In genomic region chr10:85446700-85447099, GRCm38 (mm10) we compare ENCODE assay signal across 23 mouse cellular contexts.
DNase-seq lines count a peak whose midpoint lies in the region; ATAC-seq and TF ChIP-seq lines count a peak whose summit lies in the region.
"Had no signal": no experiment of that assay in that cellular context is flagged by ENCODE, and none has a peak within 500 bp of the region (broad histone marks: within the 10 kb centered on the region; RNA-seq: fewer than 3 reads in every experiment).

No protein-coding gene starts in this region.

- 0 out of 2 replicates have a peak, but pooled peaks have one; percentile 13 for ATAC-seq in forebrain, embryonic 13.5 days
- no peak for ATAC-seq in forebrain, embryonic 15.5 days (replicated peaks)
- ATAC-seq: activated CD4-positive, CD25-positive, alpha-beta regulatory T cell, adult 4 months; CD4-positive, CD25-positive, alpha-beta regulatory T cell, adult 4 months; forebrain, embryonic 14.5 days; forebrain, postnatal 0 days had no signal

- peak; percentile 71 to 80 for DNase-seq in cerebellum, postnatal 10 days
- no peak for DNase-seq in cerebellum, adult 18-20 months
- peak; percentile 62 for DNase-seq in left cerebral cortex, postnatal 4 days
- DNase-seq in left cerebral cortex, adult 18-20 months (ENCODE audit: low spot score in 2 of 2) = no peak
- peak; percentile 51 for DNase-seq in brain, embryonic 14.5 days (ENCODE audit: low read depth)
- DNase-seq: adrenal gland, adult 8-10 months; B cell, adult 2 months; cerebellum, adult 11-12 months; cerebellum, adult 8-10 months; cerebellum, adult 9-11 months; cerebellum, postnatal 36 days; embryo, embryonic 11 days; forebrain, postnatal 0 days had no signal

- no peak for TF ChIP-seq POLR2A in brain, embryonic 14.5 days (IDR thresholded peaks at IDR 0.05; ENCODE audit: borderline replicate concordance, extremely low read depth, insufficient read depth, insufficient read length, poor library complexity, severe bottlenecking)

- no peaks in the 10 kb centered on the region for H3K9me3 ChIP-seq in forebrain, embryonic 13.5 days (replicated peaks)
- H3K9me3 ChIP-seq in forebrain, embryonic 15.5 days = no peaks in the 10 kb centered on the region
- H3K9me3 ChIP-seq: embryonic facial prominence, embryonic 13.5 days; embryonic facial prominence, embryonic 15.5 days had no signal

- peaks cover 12% of the 10 kb centered on the region for H3K27me3 ChIP-seq in forebrain, embryonic 13.5 days
- H3K27me3 ChIP-seq in forebrain, embryonic 15.5 days = no peaks in the 10 kb centered on the region
- H3K27me3 ChIP-seq: CH12.LX; embryonic facial prominence, embryonic 13.5 days; embryonic facial prominence, embryonic 15.5 days; Patski had no signal

- no peak overlapping the region for H3K4me2 ChIP-seq in forebrain, embryonic 13.5 days
- no peak overlapping the region for H3K4me2 ChIP-seq in forebrain, embryonic 15.5 days (replicated peaks)
- H3K4me2 ChIP-seq: embryonic facial prominence, embryonic 13.5 days; embryonic facial prominence, embryonic 15.5 days had no signal

- H3K4me3 ChIP-seq in forebrain, embryonic 13.5 days = no peak overlapping the region
- no peak overlapping the region for H3K4me3 ChIP-seq in forebrain, embryonic 15.5 days
- H3K4me3 ChIP-seq: embryonic facial prominence, embryonic 13.5 days; embryonic facial prominence, embryonic 15.5 days had no signal

- intact Hi-C loops in left cerebral cortex, postnatal 4 days (cut with DNase I) = no loop called here

- no peak overlapping the region for H3K27ac ChIP-seq in forebrain, embryonic 13.5 days
- no peak overlapping the region for H3K27ac ChIP-seq in forebrain, embryonic 15.5 days (replicated peaks)
- H3K27ac ChIP-seq: embryonic facial prominence, embryonic 13.5 days; embryonic facial prominence, embryonic 15.5 days had no signal

- no peak for TF ChIP-seq CTCF in brain, embryonic 14.5 days (IDR thresholded peaks at IDR 0.05; ENCODE audit: borderline replicate concordance, extremely low read depth, insufficient read depth, insufficient read length)

- 69% methylated on average over 1 of the region's 1 CpGs for WGBS in forebrain, embryonic 13.5 days
- WGBS in forebrain, embryonic 15.5 days = 62% methylated on average over 1 of the region's 1 CpGs

- peaks cover 11% of the 10 kb centered on the region for H3K4me1 ChIP-seq in forebrain, embryonic 13.5 days
- H3K4me1 ChIP-seq in forebrain, embryonic 15.5 days = no peaks in the 10 kb centered on the region
- H3K4me1 ChIP-seq: embryonic facial prominence, embryonic 13.5 days; embryonic facial prominence, embryonic 15.5 days had no signal

- H3K36me3 ChIP-seq in forebrain, embryonic 13.5 days (ENCODE audit: poor library complexity, severe bottlenecking) = no peaks in the 10 kb centered on the region
- no peaks in the 10 kb centered on the region for H3K36me3 ChIP-seq in forebrain, embryonic 15.5 days
- H3K36me3 ChIP-seq: embryonic facial prominence, embryonic 13.5 days; embryonic facial prominence, embryonic 15.5 days; G1E had no signal

- no peak overlapping the region for H3K9ac ChIP-seq in forebrain, embryonic 13.5 days
- no peak overlapping the region for H3K9ac ChIP-seq in forebrain, embryonic 15.5 days (replicated peaks)
- H3K9ac ChIP-seq: embryonic facial prominence, embryonic 13.5 days; embryonic facial prominence, embryonic 15.5 days; forebrain, postnatal 0 days had no signal

Comparison
In these comparisons a context has a peak if more than half of its experiments do, and no peak if none do; other contexts are left out.
1. DNase-seq: peak in cerebellum, postnatal 10 days (2 of 2), left cerebral cortex, postnatal 4 days (single experiment) and brain, embryonic 14.5 days (single experiment); none in cerebellum, adult 18-20 months (0 of 2) and left cerebral cortex, adult 18-20 months (0 of 2).